Mouse (Mus musculus) layer of hippocampus, adult 2 months (tissue): ENCODE results near the gene Stau1. TPM values are rescaled to one million over a fixed set of nuclear protein-coding genes. Genes with fewer than 3 reads are reported as not detected.

Source experiments
- DNase-seq, 2 experiments: peaks; one replicate each; pipeline ENCODE4 v3.0.0; 2022; ENCODE audit warnings: low spot score in 2 of 2
- H3K27ac ChIP-seq: fragments of 200-600 bp; 2 replicates; pipeline ENCODE4 v1.8.1; 2022
- H3K4me3 ChIP-seq: fragments of 200-600 bp; 2 replicates; pipeline ENCODE4 v1.8.1; 2022; ENCODE audit warnings: mild to moderate bottlenecking
- CTCF ChIP-seq: fragments of 200-600 bp; conservative IDR thresholded peaks from 2 replicates; pipeline ENCODE4 v1.8.1; 2022; ENCODE audit warnings: antibody characterized with exemption, mild to moderate bottlenecking, moderate library complexity
- total RNA-seq, 2 experiments: library from RNA; stranded (reverse); gene quantifications; 2 replicates each; pipeline ENCODE4 v1.2.3; 2021

The Stau1 gene
- total RNA-seq, 2 experiments from 2014 or later = 64.3 to 66.4 TPM

DNA sequence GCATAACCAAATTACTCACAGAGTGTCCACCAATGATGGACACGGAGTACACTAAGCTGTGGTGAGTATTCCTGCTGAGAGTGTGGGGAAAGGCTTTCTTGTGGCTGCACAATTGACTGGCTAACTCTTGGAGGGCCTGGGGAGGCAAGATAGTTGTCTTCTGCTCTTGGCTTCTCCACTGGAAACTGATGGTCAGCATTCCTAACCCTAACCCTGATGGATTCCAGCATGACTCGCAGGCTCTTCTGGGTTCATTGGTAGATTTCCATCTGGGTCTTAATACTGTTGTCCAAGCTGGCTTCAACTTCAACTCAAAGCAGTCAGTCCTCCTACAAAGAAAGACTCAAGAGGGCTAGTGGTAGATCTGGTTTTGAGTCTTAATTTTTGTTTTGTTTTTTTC lies 53.0 kb downstream of the Stau1 start:
- Histone ChIP-seq H3K4me3 (no peak overlapping the region), H3K27ac (no peak overlapping the region)
- no peak for DNase-seq
- no peak for TF ChIP-seq CTCF

DNA sequence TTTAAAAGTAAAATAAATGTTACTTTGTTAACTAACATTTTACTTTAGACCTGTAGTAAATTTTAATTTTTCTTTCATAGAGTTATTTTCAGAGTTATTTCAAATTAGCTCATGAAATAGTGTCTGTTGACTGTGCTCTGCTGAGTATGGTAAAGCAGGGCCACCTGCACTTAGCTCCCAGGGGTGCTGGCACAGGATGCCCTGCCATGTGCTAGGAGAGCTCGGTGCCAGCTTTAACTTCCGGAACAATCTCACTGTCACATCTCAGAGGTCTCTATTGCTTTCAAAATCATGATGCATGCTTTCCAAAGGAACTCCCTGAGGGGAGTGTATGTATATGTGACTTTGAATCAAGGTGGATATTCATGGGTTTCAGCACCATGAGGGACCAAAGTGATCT lies 59.9 kb downstream of the Stau1 start:
- no peak for TF ChIP-seq CTCF
- no peak for DNase-seq
- H3K4me3 ChIP-seq = no peak overlapping the region
- H3K27ac ChIP-seq = no peak overlapping the region

GRCm38 (mm10) chr2:166935582-166935981 lies 60.5 kb downstream of the Stau1 start:
- no peak for TF ChIP-seq CTCF
- no peak for DNase-seq
- Histone ChIP-seq H3K27ac (no peak overlapping the region), H3K4me3 (no peak overlapping the region)

DNA sequence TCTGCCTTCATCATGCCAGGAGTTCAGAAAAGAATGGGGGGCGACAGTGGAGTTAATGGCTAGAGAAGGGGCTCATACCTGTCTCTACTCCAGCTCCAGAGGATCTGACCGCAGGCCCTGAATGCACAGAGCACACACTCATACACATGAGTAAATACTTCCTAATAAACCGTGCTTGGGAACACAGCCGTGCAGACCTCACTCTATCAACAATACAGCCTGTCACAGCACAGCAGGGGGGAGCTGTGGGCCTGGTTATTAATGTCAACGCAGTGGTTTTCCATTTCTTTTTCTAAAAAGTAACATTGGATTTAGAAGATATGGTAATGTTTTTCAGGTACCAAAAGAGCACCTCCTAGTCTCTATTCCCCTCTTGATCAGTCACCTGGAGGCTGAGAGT lies 61.7 kb downstream of the Stau1 start:
- Histone ChIP-seq H3K27ac (no peak overlapping the region), H3K4me3 (no peak overlapping the region)
- no peak for TF ChIP-seq CTCF
- no peak for DNase-seq

DNA sequence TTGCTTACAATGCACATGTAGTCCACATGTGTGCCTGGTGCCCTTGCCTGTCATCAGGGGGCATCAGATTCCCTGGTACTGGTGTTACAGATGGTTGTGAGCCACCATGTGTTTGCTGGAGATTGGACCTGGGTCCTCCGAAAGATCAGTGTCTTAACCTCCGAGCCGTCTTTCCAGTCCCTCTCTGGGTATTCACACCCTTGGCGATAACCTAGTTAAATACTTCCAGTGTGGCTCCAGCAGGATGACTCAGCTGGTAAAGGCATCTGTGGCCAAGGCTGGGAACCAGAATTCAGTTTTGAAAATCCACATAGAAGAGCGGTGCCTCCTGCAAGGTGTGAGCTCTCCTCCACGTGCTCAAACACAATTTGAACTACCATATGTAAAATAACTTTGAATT lies 62.2 kb downstream of the Stau1 start:
- Histone ChIP-seq H3K27ac (no peak overlapping the region), H3K4me3 (no peak overlapping the region)
- no peak for TF ChIP-seq CTCF
- DNase-seq = no peak

DNA sequence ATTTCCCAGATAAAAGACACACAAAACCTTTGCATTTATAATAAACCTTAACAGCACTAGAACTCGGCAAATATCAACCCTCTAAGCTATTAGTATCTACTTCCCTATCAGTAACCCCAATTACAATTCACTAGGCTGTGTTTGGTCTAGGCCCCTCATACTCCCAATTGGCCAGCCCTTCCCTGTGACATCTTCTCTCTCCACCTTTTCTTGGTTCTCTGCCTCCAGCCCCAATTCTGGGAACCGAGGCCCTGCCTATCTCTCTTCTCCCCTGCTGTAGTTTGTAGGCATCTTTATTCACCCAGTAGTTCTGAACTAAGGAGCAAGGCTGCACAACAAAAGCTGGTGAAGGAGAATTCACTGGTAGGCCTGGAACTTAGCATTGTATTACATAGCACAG lies 72.1 kb downstream of the Stau1 start:
- TF ChIP-seq CTCF = no peak
- Histone ChIP-seq H3K27ac (no peak overlapping the region), H3K4me3 (no peak overlapping the region)
- DNase-seq = no peak

- DNase-seq = no peak
- TF ChIP-seq CTCF = no peak
These were observed 85.6 kb downstream of the Stau1 start for GRCm38 (mm10) chr2:166910536-166910935.

GRCm38 (mm10) chr2:166909729-166910128 lies 86.4 kb downstream of the Stau1 start:
- DNase-seq = no peak
- Histone ChIP-seq H3K27ac (no peak overlapping the region), H3K4me3 (no peak overlapping the region)
- no peak for TF ChIP-seq CTCF

More at GRCm38 (mm10) chr2:166910536-166910935, 85.6 kb downstream of the Stau1 start:
- Histone ChIP-seq H3K27ac (no peak overlapping the region), H3K4me3 (no peak overlapping the region)

GRCm38 (mm10) chr2:166906523-166907182 lies 89.4 kb downstream of the Stau1 start:
- TF ChIP-seq CTCF = no peak
- no peak for DNase-seq
- Histone ChIP-seq H3K27ac (peak overlapping the region; percentile 96), H3K4me3 (peak overlapping the region; percentile 84)

DNA sequence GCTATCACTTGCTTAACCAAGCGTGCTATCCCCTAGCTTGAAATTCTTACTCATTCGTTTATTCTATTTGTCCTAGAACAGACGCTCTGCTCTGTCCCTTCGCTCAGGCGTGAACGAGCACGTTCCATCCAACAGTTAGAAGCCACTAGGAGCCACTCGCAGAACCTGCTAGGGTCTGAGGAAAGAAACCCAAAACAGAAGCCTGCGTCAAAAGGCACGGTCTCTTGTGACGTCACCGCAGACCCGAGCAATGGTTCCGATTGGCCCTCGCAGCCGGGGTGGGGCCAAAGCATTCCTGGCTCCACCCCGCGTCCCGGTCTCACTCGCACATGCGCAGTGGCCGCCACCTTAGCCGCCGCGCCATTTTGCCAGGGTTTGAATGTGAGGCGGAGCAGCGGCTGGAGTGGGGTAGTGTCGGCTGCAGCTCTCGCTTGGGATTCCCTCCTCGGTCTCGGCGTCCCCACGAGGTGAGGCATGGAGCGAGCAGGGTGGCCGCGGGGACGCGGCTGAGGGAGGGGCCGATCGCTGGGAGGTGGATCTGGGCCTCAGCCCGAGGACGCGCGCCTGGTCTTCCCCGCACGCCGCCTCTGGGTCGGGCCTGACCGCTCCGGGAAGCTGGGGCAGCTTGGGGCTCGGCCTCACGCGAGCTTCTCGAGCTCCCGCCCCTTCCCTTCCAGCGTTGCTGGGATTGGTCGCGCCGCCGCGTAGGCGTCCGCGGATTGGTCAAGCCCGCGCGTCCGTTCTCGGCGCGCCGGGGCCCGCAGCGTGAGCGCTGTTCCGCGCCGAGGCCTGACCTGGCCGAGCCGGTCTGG lies 90.2 kb downstream of the Stau1 start, which contains the start of gene Cse1l:
TSS of gene Cse1l (plus strand) at position 330 of the 812 bp plus-strand sequence.
- peak within 1 kb of the TSS; percentile 96 for H3K27ac ChIP-seq
- DNase-seq = peak; percentile 97 to 99
- no peak; the same call in 1 of the 2 replicates for TF ChIP-seq CTCF
- peak within 1 kb of the TSS; percentile 84 for H3K4me3 ChIP-seq

DNA sequence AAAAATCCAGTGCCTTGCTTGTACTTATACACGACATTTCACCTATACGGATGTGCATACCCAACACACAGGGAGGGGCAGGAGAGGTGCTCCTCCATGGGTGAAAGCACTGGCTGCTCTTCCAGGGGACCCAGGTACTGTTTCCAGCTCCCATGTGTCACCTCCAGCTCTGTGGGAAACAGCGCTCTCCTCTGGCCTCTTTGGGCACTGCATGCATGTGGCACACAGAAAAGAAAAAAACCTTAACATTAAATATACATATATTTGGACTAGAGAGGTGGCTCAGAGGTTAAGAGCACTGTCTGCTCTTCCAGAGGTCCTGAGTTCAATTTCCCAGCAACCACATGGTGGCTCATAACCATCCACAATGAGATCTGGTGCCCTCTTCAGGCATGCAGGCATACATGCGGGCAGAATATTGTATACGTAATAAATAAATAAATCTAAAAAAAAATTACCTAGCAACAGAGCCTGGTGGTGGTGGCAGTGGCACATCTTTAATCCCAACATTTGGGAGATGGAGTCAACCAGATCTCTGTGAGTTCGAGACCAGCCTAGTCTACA lies 92.3 kb downstream of the Stau1 start:
- Histone ChIP-seq H3K4me3 (no peak overlapping the region), H3K27ac (no peak overlapping the region)
- peak; percentile 59 for TF ChIP-seq CTCF
- DNase-seq = no peak

DNA sequence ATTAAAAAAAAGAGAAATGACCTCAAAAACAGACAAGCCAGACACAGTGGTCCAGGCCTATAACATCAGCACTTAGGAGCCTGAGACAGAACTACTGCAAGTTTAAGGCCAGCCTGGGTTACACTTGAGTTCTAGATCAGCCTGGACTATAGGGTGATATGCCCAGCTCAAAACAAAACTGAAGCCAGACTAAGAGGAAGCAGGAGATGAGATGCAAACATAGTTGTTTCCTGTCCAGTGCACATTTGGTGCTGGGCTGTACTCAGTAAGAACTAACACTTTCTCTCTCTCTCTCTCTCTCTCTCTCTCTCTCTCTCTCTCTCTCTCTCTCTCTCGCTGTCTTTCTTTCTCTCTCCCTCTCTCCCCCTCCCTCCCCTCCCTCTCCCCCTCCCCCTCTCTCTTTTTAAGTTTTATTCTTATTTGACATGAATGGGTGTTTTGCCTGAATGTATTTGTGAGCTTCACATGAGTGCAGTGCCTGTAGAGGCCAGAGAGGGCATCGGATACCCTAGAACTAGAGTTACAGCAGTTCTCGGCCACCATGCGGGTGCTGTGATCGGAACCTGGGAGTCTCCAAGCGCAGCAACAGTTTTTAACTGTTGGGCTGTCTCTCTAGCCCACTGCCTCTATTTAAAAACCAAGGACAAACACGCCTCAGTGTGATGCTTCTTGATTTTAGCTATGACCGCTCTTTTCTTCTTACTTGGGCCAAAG lies 95.2 kb downstream of the Stau1 start:
- TF ChIP-seq CTCF = no peak; the same call in 1 of the 2 replicates
- no peak overlapping the region for H3K4me3 ChIP-seq
- DNase-seq = no peak
- H3K27ac ChIP-seq = no peak overlapping the region

GRCm38 (mm10) chr2:166899746-166900145 lies 96.4 kb downstream of the Stau1 start:
- DNase-seq = no peak
- H3K4me3 ChIP-seq = no peak overlapping the region
- no peak overlapping the region for H3K27ac ChIP-seq
- no peak for TF ChIP-seq CTCF
